Mouse (Mus musculus): ENCODE data around the gene Nat8f2.
"Not testable (repeated sequence)": the region's sequence is repeated elsewhere in the genome, so short reads cannot be mapped to it uniquely, and the experiment has no call there.

Gene Nat8f2

DNA sequence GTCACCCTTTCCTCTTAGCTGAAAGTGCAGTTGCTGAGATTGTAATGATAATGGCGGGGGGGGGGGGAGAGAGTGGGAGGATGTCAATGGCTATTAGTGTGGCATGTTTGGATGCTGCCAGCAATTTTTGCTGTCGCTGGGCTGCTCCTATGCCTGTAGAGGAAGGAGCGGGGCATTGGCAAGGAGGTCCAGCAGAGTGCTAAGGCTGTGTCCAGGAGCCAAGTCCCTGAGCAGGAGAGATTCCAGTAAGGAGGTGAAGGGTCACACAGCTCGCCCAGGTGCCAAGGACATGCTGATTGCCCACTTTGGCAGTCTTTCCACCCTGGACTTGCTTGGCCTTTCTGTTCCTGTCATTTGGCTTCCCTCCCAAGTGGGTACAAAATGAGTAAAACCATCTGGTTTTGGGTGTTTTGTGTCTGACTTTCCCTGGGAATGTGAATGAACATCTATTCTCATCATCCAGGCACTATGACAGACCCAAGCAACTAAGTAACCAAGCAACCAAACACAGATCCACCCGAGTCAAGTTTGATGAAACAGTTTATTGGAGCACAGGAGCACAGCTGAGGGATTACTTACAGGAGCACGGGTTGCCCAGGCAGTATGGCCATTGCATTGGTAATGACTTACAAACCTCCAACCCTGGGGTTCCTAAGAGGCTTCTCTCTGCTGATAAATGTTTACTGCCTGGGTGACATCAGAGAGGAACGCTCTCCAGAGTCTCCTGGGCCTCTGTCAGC, 3.9 kb downstream of the Nat8f2 start:
- not testable (repeated sequence) for DNase-seq (ENCODE audit: low read depth in 2 of 2, low spot score in 2 of 2)

DNA sequence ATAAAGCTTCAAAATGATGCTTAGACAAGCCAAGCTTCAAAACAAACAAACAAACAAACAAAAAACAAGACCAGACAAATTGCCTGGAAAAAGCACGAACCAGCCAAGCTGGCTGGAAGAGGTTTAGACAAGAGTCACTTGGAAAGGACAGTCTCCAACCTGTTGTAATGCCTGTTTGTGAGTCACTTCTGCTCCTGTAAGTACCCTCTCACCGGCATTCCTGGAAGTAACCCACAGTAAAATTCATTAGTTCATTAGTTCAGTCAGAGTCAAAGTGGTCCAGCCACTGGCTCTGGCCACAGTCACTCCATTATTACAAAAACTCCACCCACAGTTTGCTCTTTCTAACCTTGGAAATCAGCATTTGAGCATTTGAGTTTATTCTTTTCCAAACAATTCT, 5.1 kb downstream of the Nat8f2 start:
- no peak for DNase-seq (ENCODE audit: low read depth in 2 of 2, low spot score in 2 of 2)

DNA sequence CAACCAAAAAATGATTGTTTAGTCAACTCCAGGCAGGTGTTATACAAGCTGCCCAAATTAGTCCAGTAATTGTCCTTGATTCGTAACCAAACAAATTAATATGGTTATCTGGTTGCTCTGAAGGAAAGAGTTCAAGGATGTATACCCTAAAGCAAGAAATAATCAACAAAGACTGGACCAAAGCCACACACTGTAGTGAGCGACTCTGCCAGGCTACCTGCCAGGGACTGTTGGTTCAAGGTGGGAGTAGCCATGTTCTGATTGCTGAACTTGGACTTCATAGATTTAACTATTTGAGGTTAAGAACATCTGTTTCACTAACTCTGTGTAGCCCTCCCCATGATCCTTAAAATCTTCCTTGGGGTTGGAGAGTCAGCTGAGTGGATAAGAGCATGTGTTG, 5.8 kb downstream of the Nat8f2 start:
- no peak for DNase-seq (ENCODE audit: low read depth in 2 of 2, low spot score in 2 of 2)

DNA sequence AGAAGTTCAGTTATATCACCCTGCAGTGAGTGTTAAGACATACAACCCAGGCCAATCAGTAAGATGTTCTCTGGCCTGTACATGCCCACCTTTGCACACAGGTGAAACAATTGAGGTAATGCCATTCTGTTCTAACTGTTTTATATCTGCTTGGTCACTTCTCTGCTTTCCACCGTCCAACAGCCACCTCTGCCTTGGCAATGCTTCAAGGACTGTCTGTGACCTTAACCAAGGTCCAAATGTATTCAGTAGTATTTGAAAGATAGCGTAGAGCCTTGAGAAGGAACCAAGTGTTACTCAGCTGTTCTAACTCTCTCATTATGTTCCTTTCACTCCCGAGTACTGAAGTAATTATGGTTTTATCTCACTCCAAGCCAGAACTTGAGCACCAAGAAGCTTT, 6.4 kb downstream of the Nat8f2 start:
- no peak for DNase-seq (ENCODE audit: low read depth in 2 of 2, low spot score in 2 of 2)

DNA sequence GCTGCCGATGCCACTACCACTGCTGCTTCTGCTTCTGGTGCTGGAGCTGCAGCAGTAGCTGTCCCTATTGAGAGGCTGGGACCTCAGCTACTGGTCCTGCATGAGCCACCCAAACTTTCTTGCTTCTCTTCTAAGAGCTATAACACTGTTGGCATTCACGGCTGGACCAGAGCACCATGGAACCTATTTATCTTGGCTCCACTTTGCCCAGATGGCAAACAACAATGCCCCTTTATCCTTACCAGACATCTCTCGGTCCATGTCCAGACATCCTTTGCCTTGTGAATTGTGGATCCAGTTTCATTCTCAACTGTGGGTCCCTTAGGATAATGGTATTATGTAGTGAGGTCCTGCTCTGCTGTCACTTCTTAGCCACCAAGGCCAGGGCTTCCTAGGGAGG, 7.7 kb downstream of the Nat8f2 start:
- DNase-seq (ENCODE audit: low read depth in 2 of 2, low spot score in 2 of 2) = no peak

DNA sequence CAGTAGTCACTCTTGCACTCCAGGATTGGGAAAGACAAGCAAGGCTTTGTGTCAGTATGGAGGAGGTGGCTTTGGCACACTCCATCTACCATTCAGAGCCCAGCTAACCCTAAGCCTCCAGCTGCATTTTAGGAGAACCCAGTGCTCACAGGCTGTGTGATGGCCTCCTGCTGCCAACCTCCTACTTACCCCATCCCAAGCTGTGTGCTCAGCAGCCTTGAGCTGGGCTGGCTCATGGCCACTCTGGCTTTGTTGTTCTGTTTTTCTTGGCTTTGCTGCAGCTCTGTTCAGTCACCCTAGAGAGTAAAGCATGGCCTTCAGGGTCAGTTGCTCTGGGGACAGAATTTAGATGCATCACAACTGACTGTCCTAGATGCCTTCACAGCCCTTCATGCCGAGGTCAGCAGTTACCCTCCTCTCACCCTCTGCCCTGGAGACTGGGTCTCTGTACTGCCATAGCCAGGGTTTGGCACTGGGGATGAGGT, 12.7 kb downstream of the Nat8f2 start:
- no peak for DNase-seq (ENCODE audit: low read depth in 2 of 2, low spot score in 2 of 2)

DNA sequence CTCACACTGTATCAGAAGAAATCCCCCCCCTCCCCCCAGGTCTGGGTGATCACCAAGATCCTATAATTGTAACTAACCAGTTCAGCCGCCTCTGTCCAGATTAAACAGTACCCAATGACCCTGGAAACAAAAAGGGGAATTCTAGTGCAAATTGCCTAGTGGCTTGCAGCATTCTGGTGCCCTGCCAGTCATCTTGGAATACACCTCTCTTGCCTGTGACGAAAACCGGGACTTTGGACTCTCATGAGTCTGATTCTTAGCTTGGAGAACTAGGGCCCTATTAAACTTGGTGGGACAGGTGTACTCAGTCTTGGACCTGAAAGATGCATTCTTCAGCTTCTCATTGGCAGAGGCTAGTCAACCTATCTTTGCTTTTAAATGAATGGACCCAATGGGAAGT, 15.5 kb downstream of the Nat8f2 start:
- no peak for DNase-seq (ENCODE audit: low read depth in 2 of 2, low spot score in 2 of 2)

DNA sequence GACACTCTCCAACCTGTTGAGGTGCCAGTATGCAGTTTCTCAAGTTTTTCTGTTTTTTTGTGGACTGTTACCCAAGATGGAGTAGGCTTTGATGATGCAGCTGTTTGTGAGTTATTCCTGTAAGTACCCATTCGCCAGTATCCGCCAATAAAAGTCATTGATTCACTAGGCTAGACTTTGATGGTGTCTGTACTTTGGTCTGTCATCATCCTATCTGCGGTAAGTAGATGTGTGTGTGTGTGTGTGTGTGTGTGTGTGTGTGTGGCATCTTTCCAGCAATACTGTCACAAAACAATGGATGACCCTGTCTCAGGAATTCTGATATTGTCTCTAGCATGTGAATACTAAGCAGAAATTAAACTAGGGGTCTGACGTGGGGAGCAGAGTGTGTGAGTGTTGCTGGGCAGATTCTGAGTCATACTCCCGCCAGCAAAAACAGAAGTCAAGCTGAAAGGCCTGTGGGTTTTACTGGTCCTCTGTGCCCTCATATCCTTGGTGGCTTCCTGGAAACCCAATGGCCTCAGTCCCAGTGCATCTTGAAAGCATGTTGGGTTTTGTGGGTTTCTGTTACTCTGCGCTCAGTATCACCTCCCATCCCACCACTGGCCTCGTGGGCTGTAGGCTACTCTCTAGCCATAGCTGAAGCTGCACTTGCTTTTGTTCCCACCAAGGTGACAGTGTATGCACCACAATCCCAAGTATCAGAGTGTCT, 17.7 kb downstream of the Nat8f2 start:
- no peak for DNase-seq (ENCODE audit: low read depth in 2 of 2, low spot score in 2 of 2)

DNA sequence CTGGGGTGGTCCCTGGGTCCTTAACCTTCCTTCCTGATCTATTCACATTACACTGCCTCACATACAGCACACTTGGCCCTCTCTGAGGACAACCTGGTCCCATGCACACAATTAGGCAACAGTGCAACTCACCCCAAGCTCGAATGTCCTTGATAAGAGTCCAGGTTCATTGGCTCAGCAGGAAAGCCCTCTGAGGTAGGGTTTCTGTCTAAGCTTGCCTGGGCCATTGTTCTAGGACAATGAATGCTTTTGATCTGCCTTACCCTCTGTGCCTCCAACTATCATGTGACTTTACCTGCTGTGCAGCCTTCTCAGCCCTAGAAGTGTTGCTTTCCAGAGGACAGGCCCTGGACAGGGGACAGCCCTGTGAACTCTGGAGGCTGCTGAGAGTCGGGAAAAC, 19.7 kb downstream of the Nat8f2 start:
- DNase-seq (ENCODE audit: low read depth in 2 of 2, low spot score in 2 of 2) = no peak

DNA sequence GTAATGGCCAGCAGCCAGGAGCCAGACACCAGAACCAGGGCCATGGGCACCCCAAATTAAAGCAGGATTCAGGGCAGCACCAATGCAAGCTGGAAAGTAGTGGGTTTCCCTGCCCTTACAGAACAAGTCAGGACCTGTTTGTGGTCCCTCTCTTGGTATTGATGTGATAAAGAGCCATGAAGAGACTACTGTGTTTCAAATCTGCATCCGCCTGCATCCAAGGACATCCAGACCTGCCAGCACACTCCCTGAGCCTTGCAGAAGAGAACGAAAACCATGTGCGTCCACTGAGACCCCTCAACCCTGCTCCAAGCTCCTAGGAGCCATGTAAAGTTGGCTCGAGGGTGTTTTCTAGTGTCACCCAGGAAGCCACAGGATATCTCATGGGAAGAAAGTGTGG, 20.8 kb downstream of the Nat8f2 start:
- DNase-seq (ENCODE audit: low read depth in 2 of 2, low spot score in 2 of 2) = no peak

DNA sequence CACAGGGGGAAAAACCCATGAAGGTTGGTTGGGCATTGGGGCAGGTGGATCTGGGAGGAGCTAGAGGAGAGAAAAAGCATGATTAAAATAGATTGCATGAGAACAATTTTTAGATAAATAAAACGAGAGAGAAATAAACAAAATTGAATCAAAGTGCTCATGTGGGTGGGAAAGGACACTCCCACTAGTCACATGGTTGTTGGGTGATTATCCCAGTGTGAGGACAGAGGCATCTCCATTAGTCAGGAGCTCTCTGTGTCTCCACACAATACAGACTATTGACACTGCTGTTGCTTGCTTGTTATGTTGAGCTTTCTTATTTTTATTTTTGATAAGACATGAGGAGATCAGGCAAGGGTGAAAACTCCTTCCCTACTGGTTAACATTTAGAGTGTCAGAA, 22.0 kb downstream of the Nat8f2 start:
- no peak for DNase-seq (ENCODE audit: low read depth in 2 of 2, low spot score in 2 of 2)

DNA sequence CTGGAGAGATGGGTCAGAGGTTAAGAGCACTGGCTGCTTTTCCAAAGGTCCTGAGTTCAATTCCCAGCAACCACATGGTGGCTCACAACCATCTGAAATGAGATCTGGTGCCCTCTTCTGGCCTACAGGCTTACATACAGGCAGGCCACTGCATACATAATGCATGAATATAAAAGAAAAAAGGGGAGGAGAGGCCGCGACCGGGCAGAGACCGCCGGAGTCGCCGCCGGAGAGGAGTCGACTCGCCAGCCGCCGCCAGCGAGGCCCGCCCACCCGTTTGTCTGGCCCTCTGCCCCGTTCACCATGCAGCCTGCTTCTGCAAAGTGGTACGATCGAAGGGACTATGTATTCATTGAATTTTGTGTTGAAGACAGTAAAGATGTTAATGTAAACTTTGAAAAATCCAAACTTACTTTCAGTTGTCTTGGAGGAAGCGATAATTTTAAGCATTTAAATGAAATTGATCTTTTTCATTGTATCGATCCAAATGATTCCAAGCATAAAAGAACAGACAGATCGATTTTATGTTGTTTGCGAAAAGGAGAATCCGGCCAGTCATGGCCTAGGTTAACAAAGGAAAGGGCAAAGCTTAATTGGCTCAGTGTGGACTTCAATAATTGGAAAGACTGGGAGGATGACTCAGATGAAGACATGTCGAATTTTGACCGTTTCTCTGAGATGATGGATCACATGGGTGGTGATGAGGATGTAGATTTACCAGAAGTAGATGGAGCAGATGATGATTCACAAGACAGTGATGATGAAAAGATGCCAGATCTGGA, 25.1 kb downstream of the Nat8f2 start:
- not testable (repeated sequence) for DNase-seq (ENCODE audit: low read depth in 2 of 2, low spot score in 2 of 2)

DNA sequence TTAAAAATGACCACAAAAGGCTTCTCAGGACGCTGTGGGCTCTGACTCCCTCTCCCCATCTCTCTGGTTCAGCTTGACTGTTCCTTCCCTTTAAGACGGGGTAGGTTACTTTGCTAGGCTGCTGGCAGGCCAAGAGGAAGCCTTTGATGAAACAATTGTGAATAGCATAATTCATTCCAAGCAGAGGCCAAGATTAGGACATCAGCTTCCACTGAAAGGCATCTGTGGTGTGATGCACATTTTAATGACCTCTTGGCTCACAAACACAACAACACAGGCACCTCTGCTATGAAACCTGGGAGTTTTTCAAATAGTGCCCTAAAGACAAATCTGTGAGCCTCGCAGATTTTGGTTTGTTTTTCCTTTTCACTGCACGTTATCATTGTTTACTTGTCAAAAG, 29.0 kb downstream of the Nat8f2 start:
- DNase-seq (ENCODE audit: low read depth in 2 of 2, low spot score in 2 of 2) = no peak

DNA sequence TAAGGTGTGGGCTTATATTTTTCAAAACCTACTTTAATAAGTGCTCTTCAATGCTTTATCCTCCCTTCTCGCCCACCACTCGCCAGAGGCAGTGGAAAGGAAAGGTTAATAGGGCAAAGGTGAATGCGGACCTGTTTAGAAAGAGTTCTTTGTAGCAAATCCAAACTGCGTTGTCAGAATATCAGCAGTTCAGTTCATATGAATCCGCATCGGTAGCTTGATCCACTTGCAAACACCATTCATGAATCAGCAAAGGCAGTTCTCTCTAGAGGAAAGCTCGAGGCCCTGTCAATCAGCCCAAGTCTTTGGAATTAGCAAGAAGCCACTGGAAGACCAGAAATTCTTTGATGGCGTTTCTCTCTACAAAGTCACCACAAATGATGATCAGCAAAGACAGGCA, 30.3 kb downstream of the Nat8f2 start:
- DNase-seq (ENCODE audit: low read depth in 2 of 2, low spot score in 2 of 2) = no peak

DNA sequence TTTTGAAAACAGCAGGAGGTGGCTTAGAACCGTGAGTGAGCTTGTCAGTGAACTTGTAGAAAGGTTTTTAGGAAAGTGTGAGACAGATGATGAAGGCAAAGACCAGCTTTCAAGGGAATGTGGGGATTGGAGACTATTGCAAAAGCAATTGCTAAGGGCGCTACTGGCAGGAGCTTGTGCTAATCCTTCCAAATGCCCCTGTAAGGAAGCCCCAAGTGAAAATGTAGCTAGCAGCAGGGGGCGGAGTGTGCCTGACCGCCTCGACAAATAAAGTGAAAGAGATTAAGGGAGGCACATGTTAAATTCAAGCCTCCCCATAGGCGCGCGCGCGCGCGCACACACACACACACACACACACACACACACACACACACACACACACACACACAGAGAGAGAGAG, 31.7 kb downstream of the Nat8f2 start:
- DNase-seq (ENCODE audit: low read depth in 2 of 2, low spot score in 2 of 2) = not testable (repeated sequence)

DNA sequence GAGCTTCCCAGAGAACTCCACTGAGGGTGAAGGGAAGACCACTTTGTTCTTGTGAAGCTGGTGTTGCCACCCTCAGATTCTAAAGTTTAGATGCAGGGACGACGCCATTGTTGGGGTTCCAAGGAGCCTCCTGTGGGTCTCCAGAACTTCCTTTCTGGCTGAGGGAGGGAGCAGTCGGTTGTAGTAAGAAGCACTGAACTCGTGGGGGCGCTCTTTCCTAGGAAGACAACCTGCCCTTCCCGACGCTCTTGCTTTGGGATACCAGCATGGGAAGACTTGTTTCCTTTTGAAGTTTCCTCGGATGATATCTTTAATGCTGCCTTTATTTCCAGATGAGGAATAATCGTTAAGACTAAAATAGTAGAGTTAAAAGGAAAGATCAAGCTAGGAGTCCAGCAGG, 32.1 kb downstream of the Nat8f2 start:
- DNase-seq (ENCODE audit: low read depth in 2 of 2, low spot score in 2 of 2) = not testable (repeated sequence)

DNA sequence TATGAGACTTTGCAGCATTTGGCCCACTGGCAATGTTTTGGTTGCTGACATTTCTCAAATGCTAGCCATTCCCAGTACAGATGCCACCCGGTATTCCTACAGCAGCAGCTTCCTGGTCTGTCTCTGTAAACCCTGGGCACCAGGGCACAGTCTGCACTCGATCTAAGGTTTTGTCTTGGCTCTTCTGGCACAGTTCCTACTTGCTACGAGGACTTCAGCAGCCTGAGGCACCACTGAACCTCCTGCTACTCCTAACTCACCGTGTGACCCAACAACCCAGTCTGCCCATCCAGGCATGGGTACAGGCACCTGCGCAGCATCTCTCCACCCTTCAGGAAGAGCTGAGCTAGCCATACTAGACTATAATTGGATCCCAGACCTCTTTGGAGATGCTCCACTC, 32.9 kb downstream of the Nat8f2 start:
- not testable (repeated sequence) for DNase-seq (ENCODE audit: low read depth in 2 of 2, low spot score in 2 of 2)

DNA sequence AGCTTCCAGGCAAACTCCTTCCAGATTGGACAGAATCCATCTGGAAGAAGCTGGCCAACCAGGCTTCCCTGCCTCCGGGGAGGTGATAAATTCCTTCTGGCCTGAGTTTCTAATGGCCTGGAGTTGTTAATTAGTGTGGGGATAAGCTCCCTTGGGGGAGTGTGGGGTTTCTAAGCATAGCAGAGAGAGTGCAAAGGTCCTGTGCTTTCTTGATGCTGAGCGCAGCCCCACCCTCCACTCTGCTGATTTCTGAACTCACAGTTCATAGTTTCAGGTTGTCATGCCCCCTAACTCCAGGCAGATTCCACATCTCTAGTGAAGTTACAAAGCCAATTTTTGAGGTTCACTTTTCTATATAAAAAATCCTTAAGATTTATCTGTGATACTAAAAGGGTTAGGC, 33.9 kb downstream of the Nat8f2 start:
- not testable (repeated sequence) for DNase-seq (ENCODE audit: low read depth in 2 of 2, low spot score in 2 of 2)

DNA sequence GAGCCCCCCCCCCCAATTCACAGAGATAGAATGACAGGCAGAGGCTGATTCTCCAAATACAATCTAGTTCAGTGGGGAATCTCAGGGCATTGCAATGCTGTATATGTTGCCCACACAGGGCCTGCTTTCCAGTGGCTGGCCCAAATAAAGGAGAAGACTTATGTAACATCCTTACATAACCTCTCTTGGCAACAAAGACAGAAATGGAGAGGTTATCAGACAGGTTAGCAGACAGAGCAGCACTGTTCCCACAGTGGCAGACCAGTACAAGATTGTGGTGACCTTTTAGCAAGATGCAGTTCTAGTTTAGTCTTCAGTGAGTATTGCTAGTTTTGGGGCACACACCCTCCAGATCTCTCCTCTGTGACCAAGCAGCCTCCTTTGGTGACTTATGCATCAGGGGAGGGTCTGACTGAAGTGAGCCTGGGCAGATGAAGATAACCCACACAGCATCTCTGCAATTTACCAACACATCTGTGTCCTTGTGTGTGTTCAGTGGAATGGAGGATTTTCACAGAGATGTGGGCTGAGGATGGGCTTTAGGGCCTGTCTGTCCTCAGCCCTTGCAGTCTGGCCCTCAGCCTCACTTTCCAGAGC, 34.4 kb downstream of the Nat8f2 start:
- not testable (repeated sequence) for DNase-seq (ENCODE audit: low read depth in 2 of 2, low spot score in 2 of 2)

DNA sequence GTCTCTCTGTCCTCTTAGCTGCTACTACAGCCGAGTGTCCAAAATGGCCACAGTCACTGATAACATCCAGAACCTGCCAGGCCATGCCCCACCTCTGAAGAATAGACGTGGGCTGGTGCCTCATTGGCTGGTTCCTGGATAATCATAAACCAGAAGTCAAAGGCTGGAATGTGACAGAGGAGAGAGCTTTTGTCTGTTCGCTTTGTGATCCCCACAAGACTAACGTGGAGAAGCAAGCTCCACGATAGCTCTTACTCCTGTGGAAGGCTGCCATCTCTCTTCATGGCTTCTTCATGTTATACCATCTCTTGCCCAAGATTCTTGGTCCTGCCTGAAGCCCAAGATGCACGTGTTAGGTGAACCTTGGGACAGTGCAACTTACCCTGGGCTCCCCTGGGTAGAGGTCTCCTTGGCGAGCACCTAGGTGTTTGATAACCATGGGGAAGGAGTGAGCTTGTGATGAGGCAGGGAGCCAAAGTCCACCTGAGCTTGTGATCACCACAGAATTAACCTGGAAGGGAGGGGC, 37.1 kb downstream of the Nat8f2 start, which contains the start of gene Nat8:
Nat8 (minus strand) TSS at position 287 of the 526 bp plus-strand sequence.
- no peak for DNase-seq (ENCODE audit: low read depth in 2 of 2, low spot score in 2 of 2)

DNA sequence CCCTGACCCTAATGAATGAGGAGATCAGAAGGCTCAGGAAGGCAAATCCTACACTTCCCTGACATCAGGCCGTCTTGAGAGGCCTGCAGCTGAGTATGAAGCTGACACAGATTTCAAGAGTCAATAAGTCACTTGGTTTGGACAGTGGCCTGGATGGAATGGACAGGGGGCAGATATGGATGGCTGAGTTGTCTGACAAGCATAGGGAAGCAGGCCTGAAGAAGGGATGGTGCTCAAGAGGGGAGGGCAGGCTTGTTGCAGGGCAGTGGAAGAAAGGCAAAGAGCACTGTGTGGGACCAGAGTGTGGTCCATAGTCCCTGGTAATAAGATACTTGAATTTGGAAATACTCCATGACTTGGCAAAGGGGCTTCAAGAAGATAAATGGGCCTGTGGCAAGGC, 39.5 kb downstream of the Nat8f2 start:
- no peak for DNase-seq (ENCODE audit: low read depth in 2 of 2, low spot score in 2 of 2)

Measured in CD8-positive naive resting alpha-beta T cell, adult 2 months (primary cell).